Mouse (Mus musculus): ENCODE results near the gene Spp2.
A peak's percentile ranks its signal among the peaks of the same experiment; 100 is the strongest.

GRCm38 (mm10) chr1:88464109-88464905 lies 57.5 kb downstream of the Spp2 start:
- no peak for TF ChIP-seq MAX (IDR thresholded peaks at IDR 0.05; ENCODE audit: low read depth)
- no peak for TF ChIP-seq POLR2A (IDR thresholded peaks at IDR 0.05; ENCODE audit: insufficient read length, low read depth)
- no peak for TF ChIP-seq SRF (IDR thresholded peaks at IDR 0.05; ENCODE audit: control insufficient read depth, insufficient read length, low read depth)
- no peak for TF ChIP-seq E2F4 (IDR thresholded peaks at IDR 0.05; ENCODE audit: insufficient read depth)
- no peak for TF ChIP-seq MYOG (IDR thresholded peaks at IDR 0.05; ENCODE audit: control insufficient read depth in 1 of 3, insufficient read depth in 1 of 3, insufficient read length in 2 of 3, low read depth in 2 of 3)
- TF ChIP-seq USF1 (IDR thresholded peaks at IDR 0.05; ENCODE audit: low read depth): peak; percentile 83
- TF ChIP-seq TCF12 (IDR thresholded peaks at IDR 0.05; ENCODE audit: insufficient read depth, poor library complexity, severe bottlenecking): no peak
- TF ChIP-seq POLR2AphosphoS2 (IDR thresholded peaks at IDR 0.05; ENCODE audit: insufficient read length, low read depth): no peak
- TF ChIP-seq MYOD1 (IDR thresholded peaks at IDR 0.05; ENCODE audit: control insufficient read depth in 1 of 3, insufficient read length in 2 of 3, low read depth in 2 of 3): no peak
- TF ChIP-seq TCF3 (IDR thresholded peaks at IDR 0.05; ENCODE audit: insufficient read length, low read depth): no peak
